Mouse (Mus musculus): Measurements from ENCODE around the gene Cd160.

Cd160 gene

DNA sequence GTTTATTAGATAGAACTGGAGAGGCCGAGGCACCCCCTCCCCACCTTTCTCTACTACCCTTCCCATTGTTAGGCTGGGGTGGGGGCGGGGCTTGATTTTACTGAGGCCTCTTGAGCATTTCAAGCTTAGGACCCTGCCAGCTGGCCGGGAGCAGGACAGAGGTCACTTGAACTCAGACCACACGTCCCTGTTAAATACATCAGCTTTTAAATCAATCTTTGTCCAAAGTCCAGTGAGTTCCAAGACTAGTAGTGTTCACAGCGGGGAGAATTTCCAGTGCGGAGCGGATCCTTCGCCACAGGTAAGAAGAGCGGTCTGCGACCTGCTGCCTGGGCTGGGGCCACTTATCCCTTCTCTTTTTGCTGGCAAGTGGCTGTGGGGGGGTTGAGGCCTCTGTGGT is 705 bp upstream of the Cd160 start:
- no peak for DNase-seq (ENCODE audit: low read depth in 2 of 2, low spot score in 2 of 2)

DNA sequence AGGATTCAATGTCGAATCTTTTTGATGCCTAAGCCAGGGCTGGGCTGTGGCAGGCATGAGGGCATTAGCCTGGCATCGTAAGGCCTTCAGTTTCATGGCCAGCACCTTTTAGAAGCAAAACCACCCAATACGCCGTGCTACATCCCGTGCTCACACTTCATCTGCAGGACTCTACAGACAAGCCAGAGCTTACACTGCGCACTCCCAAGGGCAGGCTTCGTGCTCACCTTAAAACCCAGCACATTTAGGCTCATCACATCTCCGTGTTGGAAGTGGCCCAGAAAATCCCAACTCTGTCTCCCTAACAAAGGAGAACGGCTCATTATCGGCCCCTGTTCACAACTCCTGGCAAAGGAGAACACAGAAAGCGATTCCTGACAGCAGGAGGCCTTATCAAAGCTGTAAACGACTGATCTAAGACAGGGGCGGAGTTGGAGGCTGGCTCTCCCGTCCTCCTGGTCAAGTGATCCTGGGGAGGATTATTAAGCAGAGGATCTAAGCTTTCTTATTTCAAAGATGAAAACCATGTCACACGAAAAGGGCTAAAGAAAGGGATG is 765 bp downstream of the Cd160 start:
- no peak for DNase-seq (ENCODE audit: low read depth in 2 of 2, low spot score in 2 of 2)

- no peak for DNase-seq (ENCODE audit: low read depth in 2 of 2, low spot score in 2 of 2)
Measured at GRCm38 (mm10) chr3:96825261-96825660, 3.9 kb downstream of the Cd160 start.

DNA sequence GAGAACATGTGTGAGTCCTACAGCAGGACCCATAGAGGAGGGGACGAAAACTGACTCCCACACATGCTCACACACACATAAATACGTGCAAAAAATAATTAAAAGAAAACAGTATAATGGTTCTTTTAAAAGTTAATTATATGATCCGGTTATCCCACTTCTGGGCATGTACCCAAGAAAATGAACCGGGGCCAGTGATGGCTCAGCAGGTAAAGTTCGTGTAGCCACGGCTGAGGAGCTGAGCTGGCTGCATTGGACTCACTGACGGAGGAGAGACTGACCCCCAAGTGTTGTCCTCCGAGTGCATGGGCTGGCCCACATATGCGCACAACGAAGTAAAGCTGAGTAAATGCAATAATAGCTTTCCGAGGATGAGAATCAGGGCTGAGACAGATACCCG is 4.5 kb downstream of the Cd160 start:
- no peak for DNase-seq (ENCODE audit: low read depth in 2 of 2, low spot score in 2 of 2)

- DNase-seq (ENCODE audit: low read depth in 2 of 2, low spot score in 2 of 2) = no peak
Measured at GRCm38 (mm10) chr3:96823701-96824100, 5.5 kb downstream of the Cd160 start.

DNA sequence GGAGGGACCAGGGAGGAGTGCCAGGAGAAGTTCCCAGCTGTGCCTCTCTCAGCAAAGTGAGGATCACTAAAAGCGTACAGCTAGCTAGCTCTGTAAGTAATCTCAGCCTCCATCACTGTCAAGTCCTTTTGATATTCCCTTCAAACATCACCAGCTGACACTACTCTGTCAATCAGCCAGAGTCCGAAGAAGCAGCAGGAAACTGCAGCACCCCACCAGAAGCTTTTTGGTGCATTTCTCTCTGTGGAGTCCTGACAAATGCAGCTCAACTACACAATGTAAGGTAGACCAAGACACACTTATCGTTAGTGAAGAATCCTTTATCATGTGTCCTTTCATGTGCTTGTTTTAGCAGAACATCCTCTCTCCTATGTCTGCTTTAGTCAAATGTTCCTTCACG is 7.6 kb downstream of the Cd160 start:
- DNase-seq (ENCODE audit: low read depth in 2 of 2, low spot score in 2 of 2) = no peak

DNA sequence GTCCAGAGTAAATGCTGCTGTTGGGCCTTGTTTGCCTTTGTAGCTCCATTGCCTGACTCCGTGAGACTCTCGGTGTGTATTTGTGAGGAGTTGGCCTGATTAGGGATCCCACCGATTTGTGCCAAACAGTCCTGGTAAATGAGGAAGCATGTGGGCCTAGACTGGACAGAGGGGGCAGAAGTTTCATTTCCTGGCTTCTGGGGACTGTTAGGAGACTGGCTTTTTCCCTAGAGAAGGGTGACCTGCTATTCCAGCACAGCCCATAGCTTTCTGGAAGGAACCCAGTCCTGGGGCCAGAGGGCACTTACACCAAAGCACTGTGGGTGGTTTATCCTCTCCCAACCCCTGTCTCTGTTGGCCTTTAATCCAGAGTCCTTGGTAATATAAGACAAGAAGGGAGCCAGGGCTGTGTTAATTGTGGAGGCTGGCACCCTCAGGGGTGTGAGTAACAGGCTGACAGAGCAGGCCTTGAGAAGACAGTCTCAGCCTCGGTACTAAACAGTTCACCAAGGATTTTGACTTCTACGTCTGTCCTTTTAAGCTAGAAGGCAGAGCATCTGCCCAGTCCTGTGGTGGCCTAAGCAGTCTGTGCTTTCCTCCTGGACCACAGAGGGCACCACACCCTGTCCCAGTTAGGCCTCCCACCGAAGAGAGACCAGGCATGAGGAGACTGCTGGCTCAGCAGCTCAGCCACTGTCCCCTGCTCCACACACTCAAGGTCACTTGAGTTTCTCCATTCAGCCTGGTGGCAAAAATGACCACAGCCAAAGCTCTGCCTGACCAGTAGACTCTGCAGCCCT is 8.8 kb downstream of the Cd160 start:
- no peak for DNase-seq (ENCODE audit: low read depth in 2 of 2, low spot score in 2 of 2)

DNA sequence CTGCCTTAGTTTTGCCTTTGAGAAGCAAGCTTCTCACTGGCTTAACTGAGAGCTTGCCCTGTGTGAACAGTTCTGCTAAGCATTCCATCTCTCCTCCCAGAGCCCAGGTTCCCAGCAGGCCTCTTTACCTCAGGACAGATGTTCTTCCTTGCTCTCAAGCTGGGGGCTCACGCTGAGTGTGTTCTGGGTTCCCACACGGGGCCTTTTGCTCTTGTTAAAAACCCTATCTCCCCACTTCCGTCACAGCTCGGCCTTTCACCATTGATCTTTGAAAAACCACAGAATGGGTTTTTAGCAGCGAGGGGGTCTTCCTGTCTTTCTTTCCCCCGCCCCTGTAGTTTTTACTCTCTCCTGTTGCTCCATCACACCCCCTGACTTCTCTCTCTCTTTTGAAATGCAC is 14.8 kb downstream of the Cd160 start:
- DNase-seq (ENCODE audit: low read depth in 2 of 2, low spot score in 2 of 2) = peak; percentile 41 to 56

GRCm38 (mm10) chr3:96813591-96814244 is 15.4 kb downstream of the Cd160 start:
- no peak for DNase-seq (ENCODE audit: low read depth in 2 of 2, low spot score in 2 of 2)

- peak; percentile 21 to 51 for DNase-seq (ENCODE audit: low read depth in 2 of 2, low spot score in 2 of 2)
Measured at GRCm38 (mm10) chr3:96813106-96813505, 16.0 kb downstream of the Cd160 start.

DNA sequence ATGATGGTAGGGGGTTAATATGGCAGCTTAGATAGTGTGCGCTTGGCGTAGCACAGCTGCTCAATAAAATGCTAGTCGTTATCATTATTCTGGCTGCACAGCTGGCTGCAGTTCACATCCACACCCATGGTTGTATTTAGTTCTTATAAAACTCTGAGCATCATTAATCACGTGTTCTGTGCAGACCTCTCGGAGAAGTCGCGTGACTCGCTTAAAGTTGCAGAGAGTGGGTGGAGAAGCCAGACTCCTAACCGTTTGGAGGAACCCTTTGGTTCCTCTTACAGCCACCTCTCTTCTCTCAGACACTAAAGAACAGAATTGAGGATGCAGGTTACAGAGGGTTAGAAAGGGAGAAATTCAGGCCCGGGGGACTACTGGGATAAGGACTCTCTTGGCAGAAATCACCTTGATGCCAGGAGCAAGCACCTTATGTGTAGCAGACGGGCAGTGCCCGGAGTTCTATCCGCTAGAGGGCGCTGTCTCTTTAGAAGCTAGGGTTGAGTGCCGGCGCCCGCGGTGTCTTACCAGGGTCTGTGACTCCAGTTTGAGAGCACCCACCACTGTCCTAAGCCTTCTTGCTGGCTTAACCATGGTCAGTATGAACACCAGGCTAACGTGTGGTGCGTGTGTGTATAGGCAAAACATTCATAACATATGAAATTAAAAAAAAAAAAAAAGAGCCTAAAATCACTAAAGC is 16.6 kb downstream of the Cd160 start:
- DNase-seq (ENCODE audit: low read depth in 2 of 2, low spot score in 2 of 2) = peak; percentile 86 to 91

GRCm38 (mm10) chr3:96811232-96811631 is 17.9 kb downstream of the Cd160 start:
- no peak for DNase-seq (ENCODE audit: low read depth in 2 of 2, low spot score in 2 of 2)

DNA sequence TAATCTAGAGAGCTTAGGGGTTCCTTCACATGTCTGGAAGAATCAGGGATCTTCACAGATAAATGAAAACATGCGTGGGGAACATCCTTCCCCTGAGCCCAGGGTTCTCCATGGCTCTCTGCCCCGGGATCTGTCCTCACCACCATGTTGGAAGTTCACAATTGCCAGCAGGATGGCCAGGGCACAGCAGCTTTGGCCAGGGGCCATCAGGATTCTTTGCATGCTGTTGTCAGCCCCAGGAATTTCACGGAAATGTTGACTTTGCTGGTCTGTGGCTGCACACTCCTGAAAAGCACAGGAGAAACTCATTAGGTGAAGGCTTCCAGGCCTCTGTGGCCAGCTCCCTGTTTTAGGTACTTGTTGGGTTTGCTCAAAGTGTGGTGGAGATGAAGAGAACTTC is 20.5 kb downstream of the Cd160 start:
- DNase-seq (ENCODE audit: low read depth in 2 of 2, low spot score in 2 of 2) = no peak

DNA sequence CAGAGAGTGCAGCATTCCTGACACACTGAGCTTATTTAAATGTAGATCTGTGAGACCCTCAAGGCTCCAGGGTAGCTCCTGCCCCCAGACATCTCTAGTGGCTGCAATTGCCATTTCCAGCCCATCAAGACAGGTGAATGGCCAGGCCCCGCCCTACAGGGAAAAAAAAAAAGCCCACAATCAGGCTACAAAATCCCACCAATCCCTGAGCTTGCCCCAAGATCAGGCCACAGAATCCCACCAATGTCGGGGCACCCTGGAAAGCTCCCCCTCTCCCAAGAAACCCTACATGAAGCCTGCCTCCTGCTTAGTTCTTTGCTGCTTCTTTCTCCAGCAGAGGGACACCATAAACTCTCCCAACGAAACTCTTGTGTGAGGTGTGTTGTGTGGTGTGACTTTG is 21.0 kb downstream of the Cd160 start:
- no peak for DNase-seq (ENCODE audit: low read depth in 2 of 2, low spot score in 2 of 2)

GRCm38 (mm10) chr3:96802214-96802613 is 26.9 kb downstream of the Cd160 start:
- no peak for DNase-seq (ENCODE audit: low read depth in 2 of 2, low spot score in 2 of 2)

GRCm38 (mm10) chr3:96800254-96800653 is 28.9 kb downstream of the Cd160 start:
- DNase-seq (ENCODE audit: low read depth in 2 of 2, low spot score in 2 of 2) = no peak

DNA sequence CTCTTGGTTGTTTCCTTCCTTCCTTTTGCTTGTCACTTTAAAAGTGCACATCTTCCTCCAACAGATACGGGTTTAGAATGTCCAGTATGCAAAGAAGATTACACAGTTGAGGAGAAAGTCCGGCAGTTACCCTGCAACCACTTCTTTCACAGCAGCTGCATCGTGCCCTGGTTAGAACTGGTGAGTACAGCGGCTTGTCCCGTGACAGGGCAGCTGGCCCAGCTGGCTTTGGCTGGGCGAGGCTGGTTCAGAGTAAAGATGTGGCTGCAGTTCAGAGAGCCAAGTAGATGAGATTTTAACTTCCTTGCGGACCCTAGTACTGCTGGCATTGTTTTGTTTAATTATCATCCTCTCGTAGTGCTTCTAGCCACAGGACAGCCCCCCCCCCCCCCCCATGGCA is 40.6 kb downstream of the Cd160 start:
- no peak for DNase-seq (ENCODE audit: low read depth in 2 of 2, low spot score in 2 of 2)

DNA sequence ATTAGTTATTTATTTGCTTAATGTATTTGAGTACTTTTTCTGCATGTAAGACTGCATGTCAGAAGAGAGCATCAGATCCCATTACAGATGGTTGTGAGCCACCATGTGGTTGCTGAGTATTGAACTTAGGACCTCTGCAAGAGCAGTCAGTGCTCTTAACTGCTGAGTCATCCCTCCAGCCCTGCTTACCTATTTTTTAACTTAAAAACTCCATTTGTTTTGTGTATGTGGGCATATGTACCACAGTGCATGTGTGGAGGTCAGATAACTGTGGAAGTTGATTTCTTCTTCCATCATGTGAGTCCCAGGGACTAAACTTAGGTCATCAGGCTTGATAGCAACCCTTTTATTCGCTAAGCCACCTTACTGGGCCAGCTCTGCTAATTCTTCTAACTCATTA is 41.4 kb downstream of the Cd160 start:
- no peak for DNase-seq (ENCODE audit: low read depth in 2 of 2, low spot score in 2 of 2)

DNA sequence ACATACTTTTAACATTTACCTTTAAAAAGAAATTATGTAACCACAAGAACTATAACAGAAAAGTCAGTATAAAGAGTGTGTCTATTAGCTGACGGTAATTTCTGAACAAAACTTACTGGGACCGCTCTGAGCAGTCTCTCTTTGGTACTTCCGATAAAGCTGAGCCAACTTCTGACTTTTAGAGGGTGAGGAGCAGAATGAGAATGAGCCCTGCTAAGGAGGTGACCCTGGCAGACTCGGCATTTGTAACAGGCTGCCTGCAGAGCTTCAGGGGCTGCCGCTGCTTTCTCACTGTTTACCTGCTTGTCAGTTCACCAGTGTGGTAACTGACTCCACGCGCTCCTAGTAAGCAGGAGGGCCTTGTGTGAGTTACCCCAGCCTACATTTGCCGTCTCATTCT is 46.9 kb downstream of the Cd160 start:
- DNase-seq (ENCODE audit: low read depth in 2 of 2, low spot score in 2 of 2) = no peak

- no peak for DNase-seq (ENCODE audit: low read depth in 2 of 2, low spot score in 2 of 2)
Measured at GRCm38 (mm10) chr3:96777120-96777519, 52.0 kb downstream of the Cd160 start.

- no peak for DNase-seq (ENCODE audit: low read depth in 2 of 2, low spot score in 2 of 2)
Measured at GRCm38 (mm10) chr3:96772949-96773348, 56.2 kb downstream of the Cd160 start.

- no peak for DNase-seq (ENCODE audit: low read depth in 2 of 2, low spot score in 2 of 2)
Measured at GRCm38 (mm10) chr3:96769971-96770370, 59.2 kb downstream of the Cd160 start.

Data from CD8-positive naive resting alpha-beta T cell, adult 2 months (primary cell).